Mouse (Mus musculus): Measurements from ENCODE around the gene Coa6. TPM values are rescaled to one million over a fixed set of nuclear protein-coding genes. Genes with fewer than 3 reads are reported as not detected.
"Not testable (repeated sequence)": the region's sequence is repeated elsewhere in the genome, so short reads cannot be mapped to it uniquely, and the experiment has no call there.

Coa6 gene
- polyA plus RNA-seq, 1 experiment from 2014 or later: 46.8 TPM

DNA sequence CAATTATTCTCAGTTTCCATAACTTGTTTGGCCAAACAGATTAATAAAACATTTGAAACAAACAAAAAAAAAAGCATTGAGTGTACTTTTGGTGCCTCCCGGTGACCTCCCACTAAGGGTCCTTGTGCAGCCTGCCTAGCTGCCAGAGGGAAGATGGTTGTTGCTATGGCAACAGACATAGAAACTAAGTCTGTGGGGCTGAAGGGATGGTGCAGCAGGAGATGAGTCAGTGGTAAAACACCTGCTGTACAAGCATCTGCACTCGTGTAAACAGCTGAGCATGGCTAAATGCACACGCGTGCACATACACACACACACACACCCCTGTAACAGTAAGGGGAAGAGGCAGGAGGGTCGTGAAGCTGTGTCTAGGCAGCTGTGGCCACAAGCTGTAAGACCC is 26.4 kb upstream of the Coa6 start:
- DNase-seq (ENCODE audit: low spot score) (no peak), ATAC-seq (ENCODE audit: low FRiP score) (no peak)
- no peak overlapping the region for H3K27ac ChIP-seq (ENCODE audit: low read depth, low read length)
- no peak overlapping the region for H3K4me3 ChIP-seq (ENCODE audit: low read depth, low read length)
- no peak overlapping the region for H3K4me2 ChIP-seq (replicated peaks; ENCODE audit: low read depth, low read length)
- no peak overlapping the region for H3K9ac ChIP-seq (ENCODE audit: low read depth, low read length)
- 60% methylated on average over 5 of the region's 5 CpGs for WGBS
- no peaks in the 10 kb centered on the region for H3K9me3 ChIP-seq (ENCODE audit: control insufficient read depth, low read length)
- no peaks in the 10 kb centered on the region for H3K27me3 ChIP-seq (ENCODE audit: control insufficient read depth, insufficient read depth, low read length)
- no peaks in the 10 kb centered on the region for H3K36me3 ChIP-seq (ENCODE audit: control insufficient read depth, insufficient read depth, low read length)
- H3K4me1 ChIP-seq (replicated peaks; ENCODE audit: control insufficient read depth, insufficient read depth, low read length): no peaks in the 10 kb centered on the region

DNA sequence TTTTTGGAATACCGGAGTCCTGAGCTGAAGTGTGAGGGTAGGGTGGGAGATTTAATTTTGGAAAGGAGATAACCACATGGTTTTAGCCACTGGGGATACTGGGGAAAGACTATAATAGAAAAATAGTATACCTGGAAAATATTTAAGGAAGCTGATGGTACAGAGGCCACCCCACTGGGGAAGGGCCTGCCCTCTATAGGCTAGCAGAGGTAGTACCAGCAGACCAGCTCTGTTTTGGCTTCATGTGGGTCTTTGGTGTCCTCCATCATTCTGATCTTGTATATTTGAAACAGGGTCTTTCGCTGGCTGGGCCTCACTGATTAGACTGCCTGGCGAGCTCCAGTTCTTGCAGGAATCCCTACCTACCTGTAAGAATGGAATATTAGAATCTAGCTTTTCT is 24.0 kb upstream of the Coa6 start:
- DNase-seq (ENCODE audit: low spot score) (no peak), ATAC-seq (ENCODE audit: low FRiP score) (no peak)
- H3K36me3 ChIP-seq (ENCODE audit: control insufficient read depth, insufficient read depth, low read length): no peaks in the 10 kb centered on the region
- H3K4me1 ChIP-seq (replicated peaks; ENCODE audit: control insufficient read depth, insufficient read depth, low read length): no peaks in the 10 kb centered on the region
- WGBS: 82% methylated on average over 3 of the region's 3 CpGs
- no peak overlapping the region for H3K9ac ChIP-seq (ENCODE audit: low read depth, low read length)
- no peak overlapping the region for H3K27ac ChIP-seq (ENCODE audit: low read depth, low read length)
- no peaks in the 10 kb centered on the region for H3K9me3 ChIP-seq (ENCODE audit: control insufficient read depth, low read length)
- H3K4me3 ChIP-seq (ENCODE audit: low read depth, low read length): no peak overlapping the region
- no peaks in the 10 kb centered on the region for H3K27me3 ChIP-seq (ENCODE audit: control insufficient read depth, insufficient read depth, low read length)
- no peak overlapping the region for H3K4me2 ChIP-seq (replicated peaks; ENCODE audit: low read depth, low read length)

DNA sequence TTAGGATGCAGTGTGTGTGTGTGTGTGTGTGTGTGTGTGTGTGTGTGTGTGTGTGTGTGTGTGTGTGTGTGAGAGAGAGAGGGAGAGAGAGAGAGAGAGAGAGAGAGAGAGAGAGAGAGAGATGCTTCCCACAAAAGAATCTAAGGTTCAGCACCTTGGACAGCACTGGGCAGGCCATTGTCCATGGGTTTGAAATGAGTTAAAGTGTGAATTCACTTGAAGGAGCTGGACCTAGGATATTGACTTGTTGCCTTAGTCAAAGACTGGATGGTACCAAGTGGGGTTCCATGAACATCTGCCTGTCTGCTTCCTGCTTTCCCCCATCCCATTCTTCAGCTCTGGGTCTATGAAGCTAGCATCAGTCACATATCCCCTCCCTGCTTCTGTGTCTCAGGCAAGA is 17.8 kb upstream of the Coa6 start:
- not testable (repeated sequence) for H3K27ac ChIP-seq (ENCODE audit: low read depth, low read length); H3K27me3 ChIP-seq (ENCODE audit: control insufficient read depth, insufficient read depth, low read length); ATAC-seq (ENCODE audit: low FRiP score); H3K4me3 ChIP-seq (ENCODE audit: low read depth, low read length); H3K9me3 ChIP-seq (ENCODE audit: control insufficient read depth, low read length); H3K9ac ChIP-seq (ENCODE audit: low read depth, low read length); H3K36me3 ChIP-seq (ENCODE audit: control insufficient read depth, insufficient read depth, low read length); H3K4me2 ChIP-seq (replicated peaks; ENCODE audit: low read depth, low read length); H3K4me1 ChIP-seq (replicated peaks; ENCODE audit: control insufficient read depth, insufficient read depth, low read length)
- peak; percentile 55 for DNase-seq (ENCODE audit: low spot score)

DNA sequence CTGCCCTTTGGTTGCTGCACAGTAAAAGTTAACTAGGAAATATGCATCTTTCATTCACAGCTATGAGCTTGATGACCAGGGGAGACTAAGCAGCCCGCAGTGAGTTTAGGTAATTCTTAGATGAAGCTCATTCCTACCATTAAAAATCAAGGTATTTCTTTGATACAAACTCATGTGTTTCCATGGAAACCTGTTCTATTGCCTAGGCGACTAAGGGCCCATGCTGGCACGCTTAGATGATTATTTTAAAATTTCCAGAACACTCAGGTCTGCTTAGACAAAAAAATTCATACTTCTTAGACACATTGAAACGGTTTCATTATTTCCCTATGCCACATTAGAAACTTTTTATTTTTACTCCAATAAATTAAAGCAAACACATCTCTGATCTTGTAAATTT is 17.3 kb upstream of the Coa6 start:
- DNase-seq (ENCODE audit: low spot score): no peak
- Histone ChIP-seq H3K4me2 (replicated peaks; ENCODE audit: low read depth, low read length) (no peak overlapping the region), H3K27me3 (ENCODE audit: control insufficient read depth, insufficient read depth, low read length) (no peaks in the 10 kb centered on the region), H3K9me3 (ENCODE audit: control insufficient read depth, low read length) (no peaks in the 10 kb centered on the region), H3K9ac (ENCODE audit: low read depth, low read length) (no peak overlapping the region), H3K4me3 (ENCODE audit: low read depth, low read length) (no peak overlapping the region), H3K36me3 (ENCODE audit: control insufficient read depth, insufficient read depth, low read length) (no peaks in the 10 kb centered on the region), H3K4me1 (replicated peaks; ENCODE audit: control insufficient read depth, insufficient read depth, low read length) (no peaks in the 10 kb centered on the region), H3K27ac (ENCODE audit: low read depth, low read length) (no peak overlapping the region)
- no peak for ATAC-seq (ENCODE audit: low FRiP score)
- 79% methylated on average over 4 of the region's 4 CpGs for WGBS

DNA sequence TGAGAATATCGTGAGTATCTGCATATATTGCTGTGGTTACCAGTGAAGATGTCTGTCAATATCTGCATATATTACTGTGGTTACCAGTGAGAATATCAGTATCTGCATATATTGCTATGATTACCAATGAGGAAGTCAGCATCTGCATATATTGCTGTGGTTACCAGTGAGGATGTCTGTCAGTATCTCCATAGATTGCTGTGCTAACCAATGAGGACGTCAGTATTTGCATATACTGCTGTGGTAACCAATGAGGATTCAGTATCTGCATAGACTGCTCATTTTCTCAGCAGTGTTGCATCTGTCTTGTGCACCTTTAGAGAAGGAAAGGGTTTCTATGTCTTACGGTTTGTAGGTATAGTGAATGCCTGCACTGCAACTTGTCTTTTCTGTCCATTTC is 1.5 kb upstream of the Coa6 start:
- 80% methylated on average over 3 of the region's 3 CpGs for WGBS
- H3K9me3 ChIP-seq (ENCODE audit: control insufficient read depth, low read length): no peaks in the 10 kb centered on the region
- no peak overlapping the region for H3K4me2 ChIP-seq (replicated peaks; ENCODE audit: low read depth, low read length)
- H3K27me3 ChIP-seq (ENCODE audit: control insufficient read depth, insufficient read depth, low read length): no peaks in the 10 kb centered on the region
- no peaks in the 10 kb centered on the region for H3K4me1 ChIP-seq (replicated peaks; ENCODE audit: control insufficient read depth, insufficient read depth, low read length)
- H3K9ac ChIP-seq (ENCODE audit: low read depth, low read length): no peak overlapping the region
- no peak overlapping the region for H3K4me3 ChIP-seq (ENCODE audit: low read depth, low read length)
- no peak for ATAC-seq (ENCODE audit: low FRiP score)
- H3K27ac ChIP-seq (ENCODE audit: low read depth, low read length): no peak overlapping the region
- DNase-seq (ENCODE audit: low spot score): no peak
- no peaks in the 10 kb centered on the region for H3K36me3 ChIP-seq (ENCODE audit: control insufficient read depth, insufficient read depth, low read length)

GRCm38 (mm10) chr8:126422920-126423300 is 595 bp downstream of the Coa6 start:
- DNase-seq (ENCODE audit: low spot score) (no peak), ATAC-seq (ENCODE audit: low FRiP score) (peak; percentile 56)
- H3K9me3 ChIP-seq (ENCODE audit: control insufficient read depth, low read length): no peaks in the 10 kb centered on the region
- H3K4me2 ChIP-seq (replicated peaks; ENCODE audit: low read depth, low read length): peak overlapping the region; percentile 72
- WGBS: 15% methylated on average over 9 of the region's 9 CpGs
- H3K4me1 ChIP-seq (replicated peaks; ENCODE audit: control insufficient read depth, insufficient read depth, low read length): no peaks in the 10 kb centered on the region
- peak overlapping the region; percentile 17; the same call in 1 of the 2 replicates for H3K27ac ChIP-seq (ENCODE audit: low read depth, low read length)
- H3K27me3 ChIP-seq (ENCODE audit: control insufficient read depth, insufficient read depth, low read length): no peaks in the 10 kb centered on the region
- peaks cover 8% of the 10 kb centered on the region; the same call in 1 of the 2 replicates for H3K36me3 ChIP-seq (ENCODE audit: control insufficient read depth, insufficient read depth, low read length)
- H3K4me3 ChIP-seq (ENCODE audit: low read depth, low read length): peak overlapping the region; percentile 74
- H3K9ac ChIP-seq (ENCODE audit: low read depth, low read length): peak overlapping the region; percentile 73

DNA sequence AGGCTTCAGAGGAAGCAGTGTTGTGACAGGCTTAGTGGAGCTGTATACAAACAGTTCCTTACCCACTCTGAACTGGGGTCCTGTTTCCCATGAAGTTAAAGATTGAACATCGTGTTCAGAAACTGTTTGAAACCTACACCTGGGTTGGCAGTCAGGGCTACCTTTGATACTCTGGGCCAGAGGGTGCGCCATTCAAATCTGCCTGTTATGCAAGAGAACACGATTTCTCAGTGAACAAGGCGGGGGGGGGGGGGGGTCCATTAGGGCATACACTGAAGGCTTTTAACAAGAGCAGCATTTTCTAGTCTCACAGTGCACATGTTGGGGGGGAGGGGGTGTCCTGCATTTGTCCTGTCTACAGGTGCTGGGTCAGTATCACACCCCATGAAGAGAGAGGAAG is 1.8 kb downstream of the Coa6 start:
- H3K4me3 ChIP-seq (ENCODE audit: low read depth, low read length): no peak overlapping the region
- WGBS: 92% methylated on average over 4 of the region's 4 CpGs
- no peaks in the 10 kb centered on the region for H3K4me1 ChIP-seq (replicated peaks; ENCODE audit: control insufficient read depth, insufficient read depth, low read length)
- H3K9ac ChIP-seq (ENCODE audit: low read depth, low read length): no peak overlapping the region
- DNase-seq (ENCODE audit: low spot score) (no peak), ATAC-seq (ENCODE audit: low FRiP score) (no peak)
- no peak overlapping the region for H3K27ac ChIP-seq (ENCODE audit: low read depth, low read length)
- no peaks in the 10 kb centered on the region for H3K9me3 ChIP-seq (ENCODE audit: control insufficient read depth, low read length)
- no peak overlapping the region for H3K4me2 ChIP-seq (replicated peaks; ENCODE audit: low read depth, low read length)
- no peaks in the 10 kb centered on the region for H3K27me3 ChIP-seq (ENCODE audit: control insufficient read depth, insufficient read depth, low read length)
- peaks cover 8% of the 10 kb centered on the region; the same call in 1 of the 2 replicates for H3K36me3 ChIP-seq (ENCODE audit: control insufficient read depth, insufficient read depth, low read length)

DNA sequence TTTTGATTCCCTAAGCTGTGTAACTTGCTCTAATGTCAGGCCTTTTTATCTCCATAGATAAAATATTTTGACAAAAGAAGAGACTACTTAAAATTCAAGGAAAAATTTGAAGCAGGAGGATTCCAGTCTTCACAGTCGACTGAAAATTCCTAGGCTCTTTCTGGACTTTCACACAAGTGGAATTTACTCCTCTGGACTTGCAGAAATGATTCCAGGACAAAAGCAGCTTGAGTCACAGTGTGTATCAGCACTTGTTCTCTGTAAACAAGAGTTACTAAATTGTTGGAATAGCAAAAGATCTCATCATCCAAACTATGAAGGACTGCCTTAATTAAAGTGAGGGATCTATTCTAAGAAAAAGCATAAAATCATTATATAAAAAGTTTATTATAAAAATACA is 2.6 kb downstream of the Coa6 start:
- ATAC-seq (ENCODE audit: low FRiP score): no peak
- Histone ChIP-seq H3K9me3 (ENCODE audit: control insufficient read depth, low read length) (no peaks in the 10 kb centered on the region), H3K27ac (ENCODE audit: low read depth, low read length) (no peak overlapping the region), H3K9ac (ENCODE audit: low read depth, low read length) (no peak overlapping the region), H3K36me3 (ENCODE audit: control insufficient read depth, insufficient read depth, low read length) (peaks cover 8% of the 10 kb centered on the region; the same call in 1 of the 2 replicates), H3K4me1 (replicated peaks; ENCODE audit: control insufficient read depth, insufficient read depth, low read length) (no peaks in the 10 kb centered on the region), H3K27me3 (ENCODE audit: control insufficient read depth, insufficient read depth, low read length) (no peaks in the 10 kb centered on the region), H3K4me3 (ENCODE audit: low read depth, low read length) (no peak overlapping the region), H3K4me2 (replicated peaks; ENCODE audit: low read depth, low read length) (no peak overlapping the region)
- WGBS: 91% methylated on average over 1 of the region's 1 CpGs
- no peak for DNase-seq (ENCODE audit: low spot score)

- ATAC-seq (ENCODE audit: low FRiP score): no peak
- H3K27me3 ChIP-seq (ENCODE audit: control insufficient read depth, insufficient read depth, low read length): no peaks in the 10 kb centered on the region
- H3K4me1 ChIP-seq (replicated peaks; ENCODE audit: control insufficient read depth, insufficient read depth, low read length): no peaks in the 10 kb centered on the region
- no peak overlapping the region for H3K4me3 ChIP-seq (ENCODE audit: low read depth, low read length)
- no peak overlapping the region for H3K9ac ChIP-seq (ENCODE audit: low read depth, low read length)
- H3K36me3 ChIP-seq (ENCODE audit: control insufficient read depth, insufficient read depth, low read length): peaks cover 8% of the 10 kb centered on the region; the same call in 1 of the 2 replicates
- H3K27ac ChIP-seq (ENCODE audit: low read depth, low read length): no peak overlapping the region
- no peak overlapping the region for H3K4me2 ChIP-seq (replicated peaks; ENCODE audit: low read depth, low read length)
- WGBS: 97% methylated on average over 5 of the region's 5 CpGs
- DNase-seq (ENCODE audit: low spot score): no peak
- H3K9me3 ChIP-seq (ENCODE audit: control insufficient read depth, low read length): no peaks in the 10 kb centered on the region
These were observed 7.3 kb downstream of the Coa6 start for GRCm38 (mm10) chr8:126429635-126430034.

Data from hindbrain, embryonic 11.5 days (tissue).